Mouse (Mus musculus) olfactory bulb, adult 2 months (tissue): ENCODE measurements around the gene Mapk3. TPM values are rescaled to one million over a fixed set of nuclear protein-coding genes. Genes with fewer than 3 reads are reported as not detected.
A peak's percentile ranks its signal among the peaks of the same experiment; 100 is the strongest.
"Not testable (repeated sequence)": the region's sequence is repeated elsewhere in the genome, so short reads cannot be mapped to it uniquely, and the experiment has no call there.

ENCODE experiments used
- H3K27ac ChIP-seq: fragments of 200-500 bp; 2 replicates; pipeline ENCODE4 v1.5.1; 2012; ENCODE audit warnings: low read depth, low read length; ENCODE audit not compliant: insufficient read depth
- H3K4me1 ChIP-seq: fragments of 200-500 bp; 2 replicates; pipeline ENCODE4 v1.6.1; 2012; ENCODE audit warnings: low read length; ENCODE audit not compliant: control insufficient read depth, insufficient read depth
- H3K4me3 ChIP-seq: fragments of 200-500 bp; 2 replicates; pipeline ENCODE4 v1.5.1; 2012; ENCODE audit warnings: mild to moderate bottlenecking, low read depth, low read length, moderate library complexity; ENCODE audit not compliant: insufficient read depth
- CTCF ChIP-seq: fragments of 200-500 bp; IDR thresholded peaks from 2 replicates; pipeline ENCODE4 v1.5.1; 2012; ENCODE audit warnings: low read depth, mild to moderate bottlenecking, low read length, moderate library complexity; ENCODE audit not compliant: insufficient read depth
- POLR2A ChIP-seq: fragments of 200-500 bp; IDR thresholded peaks from 2 replicates; pipeline ENCODE4 v1.6.1; 2012; ENCODE audit warnings: mild to moderate bottlenecking, low read depth, low read length, moderate library complexity; ENCODE audit not compliant: insufficient read depth
- WGBS: fragments of 180-500 bp; shearing (Covaris S2); methylation state at CpG from one replicate; pipeline ENCODE4 v1.1.7; 2018; 5-methylcytosine and 5-hydroxymethylcytosine counted together
- polyA plus RNA-seq: library from polyadenylated mRNA; stranded (reverse); fragments of >200 nt; gene quantifications from 2 replicates; pipeline ENCODE4 v1.2.4, GENCODE M21; 2012; ENCODE audit warnings: low replicate concordance; ENCODE audit not compliant: missing spikeins, insufficient read depth, insufficient read length

The Mapk3 gene
- polyA plus RNA-seq, 1 experiment: 208 TPM

DNA sequence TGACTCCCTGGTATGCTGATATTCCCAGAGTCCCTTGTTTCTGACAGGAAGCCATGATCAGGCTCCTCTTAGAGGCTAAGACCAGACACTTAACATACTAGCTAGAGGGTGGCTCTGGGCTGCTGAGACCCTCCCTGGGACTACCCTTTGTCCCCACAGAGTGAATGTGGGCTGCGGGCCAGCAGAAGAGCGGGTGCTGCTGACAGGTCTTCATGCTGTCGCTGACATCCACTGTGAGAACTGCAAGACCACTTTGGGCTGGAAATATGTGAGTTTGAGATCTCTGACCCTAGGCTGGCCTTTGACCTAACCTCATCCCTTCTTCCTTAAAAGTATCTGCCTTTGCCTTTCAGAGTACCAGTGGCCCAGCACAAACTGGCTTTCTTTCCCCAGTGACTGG lies 18.7 kb downstream of the Mapk3 start:
- Histone ChIP-seq H3K27ac (0 out of 2 replicates have a peak overlapping the region, but pooled peaks have one; percentile 14), H3K4me3 (peak overlapping the region; percentile 68)
- WGBS: 72% methylated on average over 3 of the region's 3 CpGs

DNA sequence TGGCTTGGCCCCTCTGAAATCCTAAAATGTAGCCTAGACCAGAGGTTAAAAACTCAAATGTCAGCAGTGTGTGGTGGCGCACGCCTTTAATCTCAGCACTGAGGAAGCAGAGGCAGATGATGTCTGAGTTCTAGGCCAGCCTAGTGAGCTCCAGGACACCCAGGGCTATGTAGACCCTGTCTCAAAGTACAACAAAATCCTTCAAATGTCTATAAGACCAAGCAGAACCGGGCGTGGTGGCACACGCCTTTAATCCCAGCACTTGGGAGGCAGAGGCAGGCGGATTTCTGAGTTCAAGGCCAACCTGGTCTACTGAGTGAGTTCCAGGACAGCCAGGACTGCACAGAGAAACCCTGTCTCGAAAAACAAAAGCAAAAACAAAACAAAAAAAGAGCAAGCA lies 19.7 kb downstream of the Mapk3 start:
- 90% methylated on average over 7 of the region's 7 CpGs for WGBS
- peaks cover 28% of the 10 kb centered on the region for H3K4me1 ChIP-seq
- not testable (repeated sequence) for H3K27ac ChIP-seq, H3K4me3 ChIP-seq

More for the DNA sequence above, 18.7 kb downstream of the Mapk3 start:
- H3K4me1 ChIP-seq: peaks cover 28% of the 10 kb centered on the region
- TF ChIP-seq POLR2A: no peak

DNA sequence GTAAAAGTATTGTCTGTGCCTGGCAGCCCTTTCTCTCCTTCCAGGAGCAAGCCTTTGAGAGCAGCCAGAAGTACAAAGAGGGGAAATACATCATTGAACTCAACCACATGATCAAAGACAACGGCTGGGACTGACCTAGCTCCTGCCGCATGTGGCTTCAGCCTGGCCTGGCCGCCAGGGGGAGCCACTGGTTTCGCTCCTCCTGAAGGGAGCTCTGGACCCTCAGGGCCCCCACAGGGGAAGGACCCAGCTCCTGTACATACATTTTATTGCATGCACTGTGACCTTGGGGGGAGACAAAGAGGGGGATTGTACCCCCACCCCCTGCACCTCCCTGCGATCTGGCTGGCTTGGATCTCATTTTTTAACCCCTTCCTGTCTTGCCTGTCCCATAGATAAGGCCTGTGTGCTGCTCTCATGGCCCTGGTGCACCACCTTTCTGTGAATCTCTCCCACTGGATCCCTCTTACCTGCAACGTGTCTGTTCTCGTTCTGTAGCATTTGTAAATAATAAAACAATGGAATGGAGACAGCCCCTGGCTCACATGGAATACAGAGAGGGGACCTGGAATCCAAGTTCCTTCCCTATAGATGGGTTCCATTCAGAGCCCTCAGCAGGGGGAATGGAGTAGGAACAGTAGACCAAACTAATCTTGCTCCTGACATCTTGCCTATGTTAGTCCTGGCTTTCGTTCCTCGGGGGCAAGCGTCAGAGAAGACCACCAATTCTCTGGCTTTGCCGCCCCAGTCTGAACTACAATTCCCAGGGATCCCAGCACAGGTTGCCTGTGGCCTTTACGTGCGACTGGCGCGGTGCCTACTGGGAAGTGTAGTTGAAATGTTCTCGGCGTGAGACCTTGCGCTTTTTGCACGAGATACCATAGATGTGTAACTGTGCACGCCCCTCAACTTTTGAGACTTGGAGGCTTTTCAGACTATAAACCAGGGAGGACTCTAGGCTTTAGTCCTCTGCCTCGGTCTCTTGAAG lies 20.9 kb downstream of the Mapk3 start:
- Histone ChIP-seq H3K4me1 (peaks cover 27% of the 10 kb centered on the region), H3K4me3 (peak overlapping the region; percentile 35), H3K27ac (peak overlapping the region; percentile 55; the same call in 1 of the 2 replicates)
- TF ChIP-seq CTCF (peak; percentile 81), POLR2A (no peak)
- under 1% methylated on average over 21 of the region's 21 CpGs for WGBS

DNA sequence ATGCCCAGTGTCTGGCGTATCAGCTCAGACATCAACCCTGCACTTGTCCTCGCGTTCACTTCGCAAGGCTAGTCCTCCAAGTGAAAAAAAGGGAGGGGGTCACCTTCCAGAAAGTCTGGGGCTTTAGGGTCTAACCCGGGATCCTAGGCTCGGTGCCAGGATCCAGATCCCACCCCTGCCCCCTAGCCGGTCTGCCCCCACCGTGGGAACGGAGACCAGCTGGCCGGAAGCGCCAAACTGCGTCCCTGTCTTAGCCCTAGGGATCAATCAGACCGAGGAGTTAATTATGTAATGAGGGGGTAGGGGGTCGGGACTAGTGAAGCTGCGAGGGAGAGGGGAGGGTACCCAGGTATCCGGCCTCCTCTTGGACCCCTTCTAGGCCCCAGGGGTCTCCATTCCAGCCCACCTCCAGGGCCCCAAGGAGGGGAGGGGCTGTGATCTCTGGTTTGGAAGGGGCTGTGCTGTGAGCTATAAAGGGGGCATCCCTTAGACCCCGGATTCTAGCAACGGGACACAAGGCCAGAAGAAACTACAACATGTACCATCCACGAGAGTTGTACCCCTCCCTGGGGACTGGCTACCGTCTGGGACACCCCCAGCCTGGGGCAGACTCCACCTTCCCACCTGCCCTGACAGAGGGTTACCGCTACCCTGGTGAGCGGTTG lies 21.7 kb downstream of the Mapk3 start, which contains the start of gene Tbx6:
Tbx6 (plus strand) TSS at position 513 of the 665 bp plus-strand sequence.
- Histone ChIP-seq H3K27ac (peak within 1 kb of the TSS; percentile 55; the same call in 1 of the 2 replicates), H3K4me1 (peaks cover 21% of the 10 kb centered on the region), H3K4me3 (peak within 1 kb of the TSS; percentile 35)
- TF ChIP-seq POLR2A: no peak
- TF ChIP-seq CTCF: no peak
- 12% methylated on average over 22 of the region's 22 CpGs for WGBS

DNA sequence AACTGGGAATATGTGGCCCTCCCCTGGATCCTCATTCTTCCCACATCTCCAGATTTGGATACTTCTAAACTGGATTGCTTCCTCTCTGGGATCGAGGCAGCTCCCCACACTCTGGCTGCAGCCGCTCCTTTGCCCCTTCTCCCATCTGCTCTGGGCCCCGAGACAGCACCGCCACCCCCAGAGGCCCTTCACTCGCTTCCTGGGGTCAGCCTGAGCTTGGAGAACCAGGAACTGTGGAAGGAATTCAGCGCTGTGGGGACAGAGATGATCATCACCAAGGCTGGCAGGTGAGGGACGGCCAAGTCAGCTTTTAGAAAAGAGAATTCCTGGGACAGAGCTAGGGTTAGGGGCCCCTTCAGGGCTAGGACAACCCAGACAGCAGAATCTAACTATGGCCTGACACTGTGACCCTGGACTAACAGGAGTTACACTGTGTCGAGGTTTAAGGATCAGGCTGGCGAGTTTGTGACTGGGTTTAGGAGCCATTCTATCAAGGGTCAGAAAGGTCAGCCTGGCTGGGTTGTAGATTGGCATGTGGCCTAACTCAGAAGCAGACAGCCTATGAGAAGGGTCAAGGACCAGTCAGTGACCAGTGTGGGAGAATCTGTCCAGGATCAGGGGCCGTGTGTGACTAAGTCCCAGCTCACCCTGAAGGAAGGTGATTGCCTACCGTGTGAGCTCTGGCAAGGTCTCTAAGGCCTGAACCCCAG lies 22.4 kb downstream of the Mapk3 start:
- no peak overlapping the region for H3K4me3 ChIP-seq
- H3K27ac ChIP-seq: no peak overlapping the region
- peaks cover 21% of the 10 kb centered on the region for H3K4me1 ChIP-seq
- whole genome bisulfite sequencing: 58% methylated on average over 11 of the region's 11 CpGs
- TF ChIP-seq POLR2A: no peak
- no peak for TF ChIP-seq CTCF

DNA sequence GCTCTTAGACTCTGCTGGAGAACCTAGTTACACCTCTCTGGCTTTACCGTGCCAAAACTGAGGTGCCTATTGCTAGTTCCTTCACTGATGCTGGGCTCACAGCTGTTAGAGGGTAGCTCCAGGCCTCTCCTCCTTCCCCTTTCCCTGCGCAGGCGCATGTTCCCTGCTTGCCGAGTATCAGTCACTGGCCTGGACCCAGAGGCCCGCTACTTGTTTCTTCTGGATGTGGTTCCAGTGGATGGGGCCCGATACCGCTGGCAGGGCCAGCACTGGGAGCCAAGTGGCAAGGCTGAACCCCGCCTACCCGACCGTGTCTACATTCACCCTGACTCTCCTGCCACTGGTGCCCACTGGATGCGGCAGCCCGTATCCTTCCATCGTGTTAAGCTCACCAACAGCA lies 23.3 kb downstream of the Mapk3 start:
- 77% methylated on average over 13 of the region's 13 CpGs for WGBS
- Histone ChIP-seq H3K4me3 (no peak overlapping the region), H3K27ac (no peak overlapping the region), H3K4me1 (peaks cover 17% of the 10 kb centered on the region)
- TF ChIP-seq POLR2A (no peak), CTCF (no peak)

DNA sequence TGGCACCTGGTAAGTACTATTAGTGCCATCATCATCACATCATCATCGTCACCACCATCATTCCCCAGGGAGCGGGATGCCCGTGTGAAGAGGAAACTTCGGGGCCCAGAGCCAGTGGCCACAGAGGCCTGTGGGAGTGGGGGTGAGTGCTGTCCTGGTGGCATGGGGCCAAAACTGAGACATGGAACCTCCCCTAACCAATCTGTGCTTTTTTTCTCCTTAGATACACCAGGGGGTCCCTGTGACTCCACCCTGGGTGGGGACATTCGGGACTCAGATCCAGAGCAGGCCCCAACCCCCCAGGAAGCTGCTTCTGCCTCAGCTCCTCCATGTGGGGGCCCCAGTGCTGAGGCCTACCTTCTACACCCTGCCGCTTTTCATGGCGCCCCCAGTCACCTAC lies 25.1 kb downstream of the Mapk3 start:
- Histone ChIP-seq H3K27ac (no peak overlapping the region), H3K4me3 (no peak overlapping the region), H3K4me1 (peaks cover 11% of the 10 kb centered on the region)
- 84% methylated on average over 7 of the region's 7 CpGs for WGBS
- TF ChIP-seq CTCF (no peak), POLR2A (no peak)

DNA sequence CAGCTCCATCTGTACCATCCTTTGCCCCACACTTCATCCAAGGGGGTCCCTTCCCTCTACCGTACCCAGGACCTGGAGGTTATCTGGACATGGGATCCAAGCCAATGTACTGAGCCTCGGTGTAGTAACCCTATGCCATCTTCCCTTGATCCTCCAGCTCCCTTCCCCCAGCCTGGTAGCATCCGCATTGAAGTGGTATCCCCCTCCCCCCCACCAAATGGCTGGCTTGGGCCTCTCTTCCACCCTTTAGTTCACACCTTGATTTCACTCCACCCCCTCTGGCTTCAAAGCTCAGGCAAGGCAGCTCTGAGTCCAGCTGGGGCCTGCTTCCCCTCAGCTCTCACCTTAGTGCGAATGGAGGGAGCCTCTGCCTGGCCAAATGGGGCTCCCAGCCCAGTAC lies 25.7 kb downstream of the Mapk3 start:
- TF ChIP-seq CTCF (no peak), POLR2A (no peak)
- Histone ChIP-seq H3K4me3 (no peak overlapping the region), H3K4me1 (peaks cover 9% of the 10 kb centered on the region), H3K27ac (no peak overlapping the region)
- 83% methylated on average over 4 of the region's 4 CpGs for WGBS
